Mouse (Mus musculus) forebrain, embryonic 12.5 days (tissue): ENCODE measurements around the gene Cmah. TPM values are rescaled to one million over a fixed set of nuclear protein-coding genes. Genes with fewer than 3 reads are reported as not detected.

Experiments
- ATAC-seq: fragments of 200-750 bp; cut with Nextera tagmentation; 2 replicates; pipeline ENCODE4 v1.8.0; 2017; ENCODE audit warnings: moderate TSS enrichment; ENCODE audit not compliant: low FRiP score
- H3K27ac ChIP-seq: fragments of 300-500 bp; sonication (generic); 2 replicates; pipeline ENCODE4 v1.5.1; 2016; ENCODE audit warnings: mild to moderate bottlenecking
- H3K27me3 ChIP-seq: fragments of 300-500 bp; sonication (generic); 2 replicates; pipeline ENCODE4 v1.6.1; 2016; ENCODE audit warnings: mild to moderate bottlenecking
- H3K36me3 ChIP-seq: fragments of 300-500 bp; sonication (generic); replicated peaks from 2 replicates; pipeline ENCODE4 v1.6.1; 2016; ENCODE audit warnings: mild to moderate bottlenecking
- H3K4me1 ChIP-seq: fragments of 300-500 bp; sonication (generic); 2 replicates; pipeline ENCODE4 v1.6.1; 2016
- H3K4me2 ChIP-seq: fragments of 300-500 bp; sonication (generic); 2 replicates; pipeline ENCODE4 v1.6.1; 2016; ENCODE audit warnings: mild to moderate bottlenecking, moderate library complexity
- H3K4me3 ChIP-seq: fragments of 300-500 bp; sonication (generic); replicated peaks from 2 replicates; pipeline ENCODE4 v1.5.1; 2016; ENCODE audit warnings: mild to moderate bottlenecking
- H3K9ac ChIP-seq: fragments of 300-500 bp; sonication (generic); 2 replicates; pipeline ENCODE4 v1.6.1; 2016; ENCODE audit warnings: mild to moderate bottlenecking
- H3K9me3 ChIP-seq: fragments of 300-500 bp; sonication (generic); 2 replicates; pipeline ENCODE4 v1.6.1; 2016
- WGBS: fragments of 180-500 bp; shearing (Covaris S2); methylation state at CpG from one replicate; pipeline ENCODE4 v1.1.7; 2016; 5-methylcytosine and 5-hydroxymethylcytosine counted together
- polyA plus RNA-seq: library from polyadenylated mRNA; unstranded; fragments of >200 nt; fragmentation: Nextera tagmentation; extraction: Ambion mirVana; gene quantifications from 2 replicates; pipeline ENCODE4 v1.2.1, GENCODE M21; 2016

The Cmah gene
- polyA plus RNA-seq, 1 experiment from 2014 or later = 0.28 TPM

GRCm38 (mm10) chr13:24526916-24527315 is 199.7 kb downstream of the Cmah start:
- Histone ChIP-seq H3K4me2 (no peak overlapping the region), H3K4me1 (peaks cover 6% of the 10 kb centered on the region), H3K36me3 (no peaks in the 10 kb centered on the region), H3K27ac (no peak overlapping the region), H3K27me3 (no peaks in the 10 kb centered on the region), H3K9ac (no peak overlapping the region), H3K9me3 (no peaks in the 10 kb centered on the region), H3K4me3 (no peak overlapping the region)
- no peak for ATAC-seq
- 60% methylated on average over 2 of the region's 2 CpGs for WGBS

Other genes starting within 250 kb of the Cmah start
- gene Carmil1, start 46.6 kb upstream of the Cmah start, polyA plus RNA-seq = 25.3 and 33.0 TPM in 2 replicates